Mouse (Mus musculus) MEL-GATA-1-ER (cell line): ENCODE data around the gene Doc2g.
A peak's percentile ranks its signal among the peaks of the same experiment; 100 is the strongest.
"Not testable (repeated sequence)": the region's sequence is repeated elsewhere in the genome, so short reads cannot be mapped to it uniquely, and the experiment has no call there.

Experiments used
- DNase-seq: peaks from one replicate; pipeline ENCODE4 v3.0.0-alpha.2; 2012; ENCODE audit warnings: low read depth; ENCODE audit errors: extremely low read depth

Gene Doc2g

DNA sequence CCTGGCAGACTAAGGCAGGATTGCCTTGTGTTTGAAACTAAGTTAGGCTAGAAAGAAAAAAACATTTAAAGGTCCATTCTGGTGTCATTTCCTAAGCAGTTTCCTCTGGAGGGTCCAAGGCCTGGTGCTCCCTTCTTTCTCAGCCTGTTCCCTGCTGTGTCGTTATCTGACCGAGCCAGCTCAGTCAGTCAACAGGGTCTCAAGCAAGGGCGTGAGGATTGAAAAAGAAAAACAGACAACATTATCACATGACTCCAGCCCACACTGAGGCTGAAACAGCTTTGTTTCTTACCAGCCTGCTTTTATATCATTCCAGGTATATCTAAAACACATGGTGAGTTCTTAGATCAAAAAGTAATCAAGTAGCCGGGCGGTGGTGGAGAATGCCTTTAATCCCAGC, 12.5 kb downstream of the Doc2g start:
- DNase-seq, result no peak

DNA sequence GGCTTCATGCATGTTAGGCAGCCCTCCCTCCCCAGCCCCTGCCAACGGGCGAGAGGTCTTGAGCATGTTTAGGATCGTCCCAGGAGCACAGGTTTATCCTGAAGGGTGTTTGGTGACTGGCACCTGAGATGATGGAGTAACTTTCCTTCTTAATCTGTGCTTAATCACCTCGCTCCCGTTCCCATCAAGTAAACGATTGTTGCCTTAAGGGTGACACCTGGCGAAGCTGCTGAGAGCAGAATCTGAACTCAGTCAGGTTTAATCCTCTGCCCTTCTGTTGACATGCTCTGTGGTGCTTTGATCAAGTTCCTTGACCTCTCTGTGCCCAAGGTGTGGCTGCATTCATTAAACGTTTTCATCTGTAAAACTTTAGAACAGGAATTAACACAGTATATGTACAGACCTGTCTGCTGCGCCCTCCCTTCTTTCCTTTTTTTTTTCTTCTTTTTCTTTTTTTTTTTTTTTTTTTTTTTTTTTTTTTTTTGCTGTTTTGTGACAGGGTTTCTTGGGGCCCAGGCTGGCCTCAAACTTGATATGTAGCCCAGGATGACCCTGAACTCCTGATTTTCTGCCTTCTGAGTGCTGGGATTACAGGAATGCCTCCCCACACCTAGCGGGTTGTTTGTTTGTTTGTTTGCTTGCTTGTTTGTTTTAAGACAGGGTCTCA, 14.9 kb downstream of the Doc2g start:
- no peak for DNase-seq

DNA sequence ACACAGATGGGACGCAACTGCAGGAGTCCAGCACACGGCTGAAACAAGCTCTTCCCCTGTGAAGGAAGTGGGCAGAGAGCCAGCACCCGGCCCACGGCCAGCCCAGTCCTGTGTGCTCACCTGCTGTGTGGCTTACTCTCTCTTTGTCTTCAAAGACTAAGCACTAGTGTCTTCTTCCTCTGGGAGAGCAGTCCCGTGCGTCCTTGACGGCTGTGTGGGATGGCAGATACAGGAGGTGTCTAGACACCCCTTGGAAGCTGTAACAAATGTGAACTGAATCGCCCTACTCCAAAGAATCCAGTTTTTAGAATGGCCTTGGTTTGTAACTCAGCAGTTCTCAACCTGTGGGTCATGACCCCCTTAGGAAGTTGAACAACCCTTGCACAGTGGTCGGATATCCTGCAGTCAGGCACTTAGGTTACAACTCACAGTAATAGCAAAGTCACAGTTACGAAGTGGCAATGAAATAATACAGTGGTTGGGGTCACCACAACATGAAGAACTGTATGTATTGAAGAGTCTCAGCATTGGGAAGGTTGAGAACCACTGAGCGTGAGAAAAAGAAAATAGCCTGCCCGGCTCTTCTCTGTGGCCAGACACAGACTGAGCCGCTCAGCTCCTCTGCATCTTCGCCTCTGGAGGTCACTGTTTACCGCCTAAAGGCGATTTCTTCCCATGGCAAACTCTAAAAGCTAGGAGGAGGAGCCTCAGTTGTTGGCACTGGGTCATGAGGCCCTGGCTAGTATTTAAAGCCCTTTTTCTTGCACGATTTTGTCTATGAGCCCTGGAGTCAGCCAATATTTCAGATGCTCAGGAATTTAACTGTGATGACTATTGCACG, 15.8 kb downstream of the Doc2g start:
- peak; percentile 22 for DNase-seq

- DNase-seq, result no peak
These were observed 20.1 kb downstream of the Doc2g start for GRCm38 (mm10) chr19:4023185-4023584.

DNA sequence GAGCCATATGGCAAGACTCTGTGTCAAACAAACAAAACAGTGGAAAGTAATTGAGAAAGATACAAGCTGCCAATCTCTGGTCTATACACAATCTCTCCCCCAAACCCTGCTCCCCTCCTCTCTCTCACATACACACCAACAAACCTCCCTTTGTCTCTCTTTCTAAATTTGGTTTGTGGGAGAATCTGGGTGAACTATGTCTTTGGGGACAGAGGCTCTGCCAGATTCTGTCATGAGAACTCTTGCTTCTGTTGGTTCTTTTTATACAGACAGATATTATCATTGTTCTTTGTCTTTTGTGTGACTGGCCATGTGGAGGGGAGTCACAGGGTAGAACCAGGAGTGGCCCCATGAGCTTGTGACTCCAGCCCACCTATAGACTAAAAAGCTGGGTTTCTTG, 24.5 kb downstream of the Doc2g start:
- DNase-seq, result no peak

- DNase-seq, result no peak
These were observed 29.6 kb downstream of the Doc2g start for GRCm38 (mm10) chr19:4032668-4033067.

DNA sequence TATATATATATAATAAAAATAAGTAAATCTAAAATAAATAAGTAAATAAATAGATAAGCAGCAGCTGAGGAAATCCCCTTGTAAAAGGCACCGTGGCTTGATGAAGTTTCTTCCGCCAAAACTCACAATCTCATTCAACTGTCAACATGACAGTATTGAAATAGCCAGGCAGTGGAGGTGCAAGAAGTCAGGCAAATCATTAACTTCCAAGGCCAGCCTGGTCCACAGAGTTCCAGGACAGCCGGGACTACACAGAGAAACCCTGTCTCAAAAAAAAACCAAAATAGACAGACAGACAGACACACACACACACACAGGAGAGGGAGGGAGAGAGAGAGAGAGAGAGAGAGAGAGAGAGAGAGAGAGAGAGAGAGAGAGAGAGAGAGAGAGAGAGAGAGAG, 30.2 kb downstream of the Doc2g start:
- no peak for DNase-seq

GRCm38 (mm10) chr19:4033742-4034141, 30.6 kb downstream of the Doc2g start:
- no peak for DNase-seq

GRCm38 (mm10) chr19:4036327-4037045, 33.4 kb downstream of the Doc2g start:
- no peak for DNase-seq

DNA sequence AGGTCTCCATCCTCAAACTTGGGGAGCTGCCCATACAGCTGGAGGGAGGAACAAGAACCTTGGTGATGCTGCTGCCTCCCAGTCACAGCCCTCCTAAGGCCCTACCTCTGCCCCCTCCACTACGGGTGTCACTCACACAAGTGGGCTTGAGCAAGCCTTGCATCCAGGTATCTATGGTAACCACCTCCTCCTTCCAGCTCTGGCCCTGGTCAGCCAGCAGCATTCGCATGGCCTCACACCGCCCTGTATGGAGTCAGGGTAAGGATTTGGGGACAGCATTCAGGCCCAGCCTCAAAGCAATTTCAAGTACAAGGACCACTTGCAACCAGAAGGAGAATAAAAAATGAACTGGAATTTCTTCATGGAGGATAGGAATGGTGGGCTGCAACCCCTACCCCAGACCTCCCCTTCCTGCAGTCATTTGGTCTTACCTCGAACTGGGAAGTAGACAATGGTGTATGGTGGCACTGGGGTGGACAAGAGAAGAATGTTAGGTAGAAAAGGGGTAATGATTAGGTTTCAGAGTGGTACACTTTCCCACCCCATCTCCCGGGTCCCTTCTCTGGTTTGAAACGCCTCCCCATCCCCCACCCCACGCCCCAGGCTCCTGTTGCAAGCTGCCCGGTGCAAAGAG, 34.2 kb downstream of the Doc2g start:
- DNase-seq, result not testable (repeated sequence)

DNA sequence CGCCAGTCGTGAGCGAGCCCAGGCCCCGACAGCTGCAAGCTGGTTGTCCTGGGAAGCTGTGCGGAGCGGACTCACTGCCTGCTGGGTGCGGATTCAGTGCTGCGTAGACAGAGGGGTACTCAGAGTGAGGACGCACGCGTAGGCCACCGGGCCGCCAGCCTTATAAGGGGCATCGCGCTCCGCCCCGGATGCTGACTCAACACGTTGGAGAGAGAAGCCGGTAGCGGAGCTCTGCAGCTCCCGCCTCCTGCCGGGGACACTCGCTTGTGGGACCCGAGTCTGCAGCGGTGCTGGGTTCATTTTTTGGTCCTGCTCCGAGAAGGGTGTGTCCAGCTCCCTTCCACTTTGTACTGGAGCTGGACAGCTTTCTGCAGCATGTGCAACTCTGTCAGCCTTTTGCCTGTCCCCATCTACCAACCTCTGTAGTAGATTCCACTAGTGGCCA, 34.7 kb downstream of the Doc2g start, which contains the start of gene Gstp1:
Gstp1 (minus strand) TSS at position 198 of the 445 bp plus-strand sequence.
- peak; percentile 72 for DNase-seq

GRCm38 (mm10) chr19:4040941-4041340, 37.8 kb downstream of the Doc2g start:
- DNase-seq, result not testable (repeated sequence)

DNA sequence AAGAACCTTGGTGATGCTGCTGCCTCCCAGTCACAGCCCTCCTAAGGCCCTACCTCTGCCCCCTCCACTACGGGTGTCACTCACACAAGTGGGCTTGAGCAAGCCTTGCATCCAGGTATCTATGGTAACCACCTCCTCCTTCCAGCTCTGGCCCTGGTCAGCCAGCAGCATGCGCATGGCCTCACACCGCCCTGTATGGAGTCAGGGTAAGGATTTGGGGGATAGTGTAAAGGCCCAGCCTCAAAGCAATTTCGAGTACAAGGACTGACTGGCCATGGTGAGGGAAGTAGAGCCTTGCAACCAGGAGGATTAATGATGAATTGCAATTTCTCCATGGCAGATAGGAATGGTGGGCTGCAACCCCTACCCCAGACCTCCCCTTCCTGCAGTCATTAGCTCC, 38.4 kb downstream of the Doc2g start:
- not testable (repeated sequence) for DNase-seq

- no peak for DNase-seq
These were observed 39.0 kb downstream of the Doc2g start for GRCm38 (mm10) chr19:4042124-4042523.

DNA sequence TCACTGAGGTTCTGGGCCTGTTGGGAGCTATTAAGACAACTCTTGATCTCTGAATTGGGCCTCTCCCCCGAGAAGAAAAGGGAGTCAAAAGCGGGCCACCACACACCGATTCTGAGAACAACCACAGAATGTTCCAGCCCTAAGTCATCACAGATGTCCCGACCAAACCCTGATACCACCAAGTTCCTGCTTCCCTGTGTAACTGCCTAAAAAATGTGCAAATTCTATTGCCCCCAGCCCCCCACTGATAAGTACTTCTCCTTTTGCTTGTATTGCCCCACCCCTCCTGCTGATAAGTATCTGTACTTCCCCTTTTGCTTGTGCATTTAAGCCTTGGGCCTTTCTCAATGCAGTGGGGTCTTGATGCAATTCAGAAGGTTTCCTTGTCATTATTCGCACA, 41.0 kb downstream of the Doc2g start:
- DNase-seq, result peak; percentile 91

DNA sequence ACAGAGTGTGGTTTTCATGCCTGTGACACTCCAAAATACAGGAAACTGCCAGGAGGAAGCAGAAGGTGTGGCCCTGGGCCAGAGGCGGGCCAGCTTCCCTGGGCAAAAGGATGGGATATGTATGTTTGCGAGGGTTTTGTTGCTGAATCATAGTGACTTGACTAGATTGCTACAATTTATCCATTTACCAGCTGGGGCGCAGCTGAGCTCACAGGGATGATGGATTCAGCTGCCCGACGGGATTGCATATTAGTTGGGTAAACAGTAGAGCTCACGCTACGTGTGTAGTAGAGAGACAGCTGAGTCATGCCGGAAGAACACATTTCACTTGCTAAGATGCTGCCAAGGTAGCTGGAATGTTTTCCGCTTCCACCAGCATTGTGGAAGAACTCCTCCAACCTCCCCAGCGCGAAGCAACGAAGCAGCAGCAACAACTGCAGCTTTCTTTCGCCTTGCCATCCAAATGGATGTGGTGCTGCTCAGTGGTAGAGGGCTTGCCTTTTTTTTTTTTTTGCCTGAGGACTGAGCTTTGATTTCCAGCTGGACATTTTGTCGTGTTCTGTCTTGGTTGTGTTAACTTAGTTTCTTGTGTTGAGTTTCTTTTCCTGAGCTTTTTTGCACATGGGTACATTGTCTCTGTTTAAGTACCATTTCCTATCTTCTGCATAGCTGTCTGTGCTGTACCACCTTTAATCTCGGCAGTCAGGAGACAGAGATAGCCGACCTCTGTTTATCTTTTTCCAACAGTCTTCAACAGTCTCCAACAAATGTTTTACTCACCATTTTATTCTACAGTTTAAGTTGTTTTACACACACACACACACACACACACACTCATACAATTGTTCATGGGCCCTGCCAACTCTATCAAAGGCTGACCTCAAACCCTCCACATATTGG, 43.1 kb downstream of the Doc2g start, which contains the start of gene Gstp2:
Gstp2 (minus strand) TSS at position 58 of the 900 bp plus-strand sequence.
- no peak for DNase-seq

GRCm38 (mm10) chr19:4046866-4047254, 43.7 kb downstream of the Doc2g start:
- no peak for DNase-seq

DNA sequence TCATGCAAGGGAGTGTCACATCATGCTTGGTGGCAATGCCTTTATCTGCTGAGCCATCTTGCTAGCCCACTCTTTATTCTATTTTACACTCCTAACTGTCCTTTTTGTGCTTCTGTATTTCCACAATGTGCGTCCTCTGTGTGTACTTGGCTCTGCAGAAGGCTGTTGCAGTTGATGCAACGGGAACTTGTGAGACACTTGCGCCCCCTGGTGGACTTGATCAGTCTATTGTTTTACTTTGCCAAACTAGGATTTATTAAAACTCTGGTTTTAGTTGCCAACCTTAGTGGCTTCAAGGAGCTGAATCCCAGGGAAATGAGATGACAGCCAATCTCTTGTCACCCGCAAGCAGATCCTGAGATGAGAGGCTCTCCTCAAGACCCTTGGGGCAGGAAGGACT, 44.7 kb downstream of the Doc2g start:
- peak; percentile 65 for DNase-seq

DNA sequence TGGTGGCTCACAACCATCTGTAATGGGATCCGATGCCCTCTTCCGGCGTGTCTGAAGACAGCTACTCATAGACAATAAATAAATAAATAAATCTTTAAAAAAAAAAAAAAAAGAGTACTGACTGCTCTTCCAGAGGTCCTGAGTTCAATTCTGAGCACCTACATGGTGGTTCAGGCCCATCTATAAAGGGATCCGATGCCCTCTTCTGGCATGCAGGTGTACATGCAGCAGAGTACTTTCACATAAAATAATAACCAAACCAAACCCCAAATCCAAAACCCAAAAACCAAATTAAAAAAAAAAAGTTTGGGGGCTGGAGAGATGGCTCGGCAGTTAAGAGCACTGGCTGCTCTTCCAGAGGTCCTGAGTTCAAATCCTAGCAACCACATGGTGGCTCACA, 46.0 kb downstream of the Doc2g start:
- DNase-seq, result not testable (repeated sequence)

DNA sequence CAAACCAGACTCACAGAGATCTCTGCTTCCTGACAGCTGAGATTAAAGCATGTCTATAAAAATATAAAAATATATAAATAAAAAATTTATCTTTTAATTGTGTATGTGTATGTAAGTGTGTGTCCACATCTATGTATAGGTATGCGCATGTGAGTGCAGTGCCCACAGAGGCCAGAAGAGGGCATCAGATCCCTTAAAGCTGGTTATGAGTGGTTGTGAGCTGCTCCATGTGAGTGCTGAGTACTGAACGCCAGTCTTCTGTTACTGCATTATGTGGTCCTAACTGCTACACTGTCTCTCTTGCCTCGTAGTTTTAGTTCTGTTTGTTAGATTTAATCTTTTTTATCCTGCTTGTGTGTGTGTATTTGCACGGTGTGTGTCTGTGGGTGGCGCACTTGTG, 47.9 kb downstream of the Doc2g start:
- no peak for DNase-seq
